Mouse (Mus musculus): ENCODE measurements around the gene Mthfd1l.

Mthfd1l gene

GRCm38 (mm10) chr10:4079643-4080244, 106.8 kb downstream of the Mthfd1l start:
- in situ Hi-C loops (cut with MboI) = no loop called here

GRCm38 (mm10) chr10:4083609-4084008, 110.7 kb downstream of the Mthfd1l start:
- in situ Hi-C loops (cut with MboI) = no loop called here

DNA sequence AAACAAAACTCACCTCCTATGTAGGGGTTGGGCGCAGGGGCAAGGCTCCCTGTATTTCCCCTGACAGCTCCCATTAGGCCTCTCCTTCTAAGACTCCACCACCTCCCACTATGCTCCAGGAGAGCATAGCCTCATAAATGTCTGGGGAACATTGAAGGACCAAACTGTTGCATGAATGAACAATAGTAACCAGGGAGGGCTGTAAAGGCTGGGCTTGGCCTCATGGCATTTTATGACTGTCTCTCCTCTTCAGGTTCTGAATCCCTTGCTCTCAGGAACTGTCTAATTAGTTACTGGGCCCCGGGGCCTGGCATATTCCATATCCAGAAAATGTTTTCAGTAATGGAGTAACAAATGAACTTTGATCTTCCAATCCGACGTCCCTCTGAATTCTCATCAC, 112.0 kb downstream of the Mthfd1l start:
- in situ Hi-C loops (cut with MboI) = no loop called here

DNA sequence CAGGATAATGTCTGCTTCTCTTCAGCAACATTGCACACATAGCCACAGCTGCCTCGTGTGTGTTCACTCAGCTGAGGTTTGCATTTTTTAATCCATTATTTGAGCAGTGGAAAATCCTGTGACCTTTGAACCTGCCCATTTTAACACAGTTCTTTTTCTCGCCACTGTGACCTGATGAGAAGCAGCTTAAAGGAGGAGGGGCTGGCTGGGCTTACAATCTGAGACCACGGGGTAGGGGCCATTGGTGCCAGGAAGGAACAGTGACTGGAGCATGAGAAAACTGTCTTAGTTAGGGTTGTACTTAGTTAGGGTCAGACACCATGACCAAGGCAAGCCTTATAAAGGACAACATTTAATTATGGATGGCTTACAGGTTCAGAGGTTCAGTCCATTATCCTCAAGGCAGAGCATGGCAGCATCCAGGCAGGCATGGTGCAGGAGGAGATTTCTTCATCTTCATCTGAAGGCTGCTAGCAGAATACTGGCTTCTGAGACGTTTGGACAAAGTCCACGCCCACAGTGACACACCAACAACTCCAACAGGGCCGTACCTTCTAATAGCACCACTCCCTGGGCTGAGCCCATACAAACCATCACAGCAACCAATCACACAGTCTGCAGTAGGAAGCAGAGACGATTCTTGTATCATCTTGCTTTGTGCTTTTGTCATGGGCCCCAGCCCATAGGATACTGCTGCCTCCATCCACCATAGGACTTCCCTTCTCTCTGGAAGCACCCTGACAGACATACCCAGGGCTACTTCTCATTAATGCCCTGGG, 112.6 kb downstream of the Mthfd1l start:
- in situ Hi-C loops (cut with MboI) = no loop called here

GRCm38 (mm10) chr10:4087563-4087962, 114.6 kb downstream of the Mthfd1l start:
- in situ Hi-C loops (cut with MboI) = no loop called here

DNA sequence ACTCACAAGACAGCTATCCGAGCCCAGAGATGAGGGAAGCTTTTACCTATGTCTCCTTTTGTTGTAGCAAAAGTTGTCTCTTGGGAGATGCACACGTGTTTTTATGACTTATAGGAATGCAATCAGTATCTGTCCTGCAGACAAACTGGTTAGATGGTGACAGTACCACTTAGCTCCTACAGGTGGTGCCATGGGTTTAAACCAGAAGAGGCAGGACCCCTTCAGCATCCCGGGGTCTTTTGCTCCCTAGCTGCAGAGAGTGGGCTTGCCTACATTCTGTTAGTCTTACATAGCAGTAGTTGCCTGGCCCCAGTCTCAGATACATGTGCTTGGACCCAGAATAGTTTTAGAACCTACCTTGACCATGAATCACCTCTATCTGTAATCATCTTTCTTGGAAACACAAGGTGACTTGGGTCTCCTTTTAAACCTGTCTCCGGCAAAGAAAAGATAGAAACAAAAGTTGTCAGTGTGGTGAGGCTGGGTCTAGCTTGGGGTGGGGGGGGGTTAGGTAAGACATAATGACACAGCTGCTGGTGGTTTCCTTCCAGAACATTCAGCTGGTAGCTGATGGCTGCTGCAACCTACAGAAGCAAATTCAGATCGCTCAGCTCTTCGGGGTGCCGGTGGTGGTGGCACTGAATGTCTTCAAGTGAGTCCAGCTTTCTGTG, 116.0 kb downstream of the Mthfd1l start:
- in situ Hi-C loops (cut with MboI) = no loop called here

GRCm38 (mm10) chr10:4089885-4090284, 117.0 kb downstream of the Mthfd1l start:
- in situ Hi-C loops (cut with MboI) = no loop called here

DNA sequence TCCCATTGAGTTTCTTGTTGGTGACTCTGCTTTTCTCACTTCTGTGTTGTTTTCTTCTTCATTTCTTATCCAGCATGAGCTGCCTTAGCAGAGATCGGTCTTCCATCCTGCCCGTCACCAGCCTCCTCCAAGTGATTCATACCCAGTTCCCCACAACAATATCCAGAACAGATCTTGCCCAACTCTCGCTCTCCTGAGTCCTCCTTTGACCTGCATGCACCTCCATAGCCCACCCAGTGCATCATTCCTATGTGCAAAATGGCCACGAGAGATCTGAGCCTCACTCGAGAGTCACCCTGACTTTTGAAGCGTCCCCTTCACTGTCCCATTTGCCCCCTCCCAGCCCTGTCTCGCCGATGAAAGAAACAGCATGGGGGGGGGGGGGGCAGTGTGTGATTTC, 120.1 kb downstream of the Mthfd1l start:
- in situ Hi-C loops (cut with MboI) = no loop called here

- in situ Hi-C loops (cut with MboI) = no loop called here
These were observed 121.3 kb downstream of the Mthfd1l start for GRCm38 (mm10) chr10:4094093-4094817.

DNA sequence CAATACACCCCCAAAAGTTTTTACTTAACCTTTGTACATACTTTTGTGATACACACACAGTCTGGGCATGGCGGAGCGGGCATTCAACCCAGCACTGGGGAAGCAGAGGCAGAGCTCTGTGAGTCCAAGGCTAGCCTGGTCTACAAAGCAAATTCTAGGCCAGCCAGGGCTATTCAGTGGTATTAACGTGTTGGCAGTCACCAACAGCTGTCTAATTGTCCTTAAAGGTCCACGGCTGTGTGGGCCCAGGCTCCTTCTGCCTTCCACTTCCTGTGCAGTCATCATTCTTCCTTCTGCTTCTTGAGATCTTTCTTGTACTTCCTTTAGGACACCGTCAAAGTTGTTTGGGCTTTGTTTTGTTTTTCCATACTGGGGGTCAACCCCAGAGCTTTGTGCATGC, 123.2 kb downstream of the Mthfd1l start:
- in situ Hi-C loops (cut with MboI) = no loop called here

DNA sequence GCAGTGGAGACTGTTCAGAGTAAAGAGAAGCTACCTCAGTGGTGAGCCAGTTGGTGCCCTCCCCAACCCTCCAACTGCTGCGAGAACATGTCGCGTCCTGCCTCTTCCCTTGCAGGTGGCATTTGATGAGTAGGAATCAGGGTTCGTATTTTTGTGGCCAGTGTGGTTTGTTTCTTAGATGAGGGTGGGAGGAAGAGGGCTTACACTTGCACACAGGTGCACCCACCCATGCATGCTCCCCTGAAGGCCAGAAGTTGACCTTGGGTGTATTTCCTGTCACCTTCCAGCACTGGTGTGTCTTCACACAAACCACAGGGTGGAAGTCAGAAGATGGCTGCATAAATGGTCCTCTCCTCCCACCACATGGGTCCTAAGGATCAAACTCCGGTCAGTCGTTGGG, 127.1 kb downstream of the Mthfd1l start:
- in situ Hi-C loops (cut with MboI) = no loop called here

DNA sequence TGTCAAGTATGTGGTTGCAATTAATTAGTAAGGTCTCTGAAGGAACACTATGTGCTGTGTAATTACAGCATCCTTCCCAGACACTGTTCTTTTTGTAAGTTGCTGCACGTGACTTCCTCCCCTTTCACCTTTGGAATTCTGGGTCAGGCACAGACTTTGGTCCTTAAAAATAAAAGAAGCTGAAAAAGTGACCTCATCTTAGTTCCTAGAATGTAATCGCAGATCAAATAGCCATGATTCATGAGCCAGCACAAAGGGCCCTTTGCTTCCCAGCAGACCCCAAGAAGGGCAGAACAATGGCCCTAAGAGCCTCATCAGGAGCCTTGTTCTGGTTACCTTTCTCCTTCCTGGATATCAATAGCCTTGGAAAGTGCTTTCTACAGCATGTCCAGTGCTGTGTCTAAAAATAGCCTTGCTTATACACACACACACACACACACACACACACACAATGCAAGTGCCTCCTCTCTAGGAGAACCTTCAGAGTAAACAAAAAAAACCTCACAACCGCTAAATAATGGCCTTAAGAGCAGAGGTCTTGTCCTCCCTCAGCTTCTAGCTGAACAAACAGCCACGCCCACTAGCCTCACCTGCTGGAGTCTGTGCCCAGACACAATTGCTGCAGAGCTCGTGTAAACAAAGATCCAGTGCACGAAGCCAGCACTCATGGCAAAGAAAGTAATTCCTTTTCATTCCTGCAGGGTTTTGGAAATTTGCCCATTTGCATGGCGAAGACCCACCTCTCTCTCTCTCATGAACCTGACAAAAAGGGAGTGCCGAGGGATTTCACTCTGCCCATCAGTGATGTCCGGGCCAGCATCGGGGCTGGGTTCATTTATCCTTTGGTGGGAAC, 133.0 kb downstream of the Mthfd1l start:
- in situ Hi-C loops (cut with MboI) = no loop called here

- in situ Hi-C loops (cut with MboI) = no loop called here
These were observed 134.9 kb downstream of the Mthfd1l start for GRCm38 (mm10) chr10:4107661-4108338.

- in situ Hi-C loops (cut with MboI) = no loop called here
These were observed 135.5 kb downstream of the Mthfd1l start for GRCm38 (mm10) chr10:4108462-4108861.

- in situ Hi-C loops (cut with MboI) = no loop called here
These were observed 138.3 kb downstream of the Mthfd1l start for GRCm38 (mm10) chr10:4111095-4111794.

- in situ Hi-C loops (cut with MboI) = no loop called here
These were observed 138.8 kb downstream of the Mthfd1l start for GRCm38 (mm10) chr10:4111795-4112139.

- in situ Hi-C loops (cut with MboI) = no loop called here
These were observed 139.9 kb downstream of the Mthfd1l start for GRCm38 (mm10) chr10:4112611-4113327.

- in situ Hi-C loops (cut with MboI) = no loop called here
These were observed 140.4 kb downstream of the Mthfd1l start for GRCm38 (mm10) chr10:4113328-4113658.

- in situ Hi-C loops (cut with MboI) = no loop called here
These were observed 143.7 kb downstream of the Mthfd1l start for GRCm38 (mm10) chr10:4116653-4117052.

DNA sequence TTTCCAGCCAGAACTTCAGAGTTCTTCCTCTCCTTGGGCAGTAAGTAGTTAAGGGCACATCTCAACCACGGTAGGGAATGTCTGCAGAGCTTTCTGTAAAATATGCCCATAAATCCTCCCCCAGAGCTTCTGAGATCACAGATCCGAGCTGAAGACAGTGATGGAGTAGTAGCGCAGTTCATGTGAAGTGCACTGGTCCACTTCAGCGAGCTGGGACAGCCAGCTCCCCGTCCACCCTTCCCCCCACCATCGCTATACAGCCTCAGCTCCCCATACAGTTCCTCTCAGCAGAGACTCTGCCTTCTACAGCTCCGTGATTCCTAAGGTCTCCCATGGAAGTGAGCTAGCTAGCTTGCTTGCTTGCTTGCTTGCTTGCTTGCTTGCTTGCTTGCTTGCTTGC, 144.2 kb downstream of the Mthfd1l start:
- in situ Hi-C loops (cut with MboI) = no loop called here
